Mouse (Mus musculus): Measurements from ENCODE around the gene Pon3.

Pon3 gene

DNA sequence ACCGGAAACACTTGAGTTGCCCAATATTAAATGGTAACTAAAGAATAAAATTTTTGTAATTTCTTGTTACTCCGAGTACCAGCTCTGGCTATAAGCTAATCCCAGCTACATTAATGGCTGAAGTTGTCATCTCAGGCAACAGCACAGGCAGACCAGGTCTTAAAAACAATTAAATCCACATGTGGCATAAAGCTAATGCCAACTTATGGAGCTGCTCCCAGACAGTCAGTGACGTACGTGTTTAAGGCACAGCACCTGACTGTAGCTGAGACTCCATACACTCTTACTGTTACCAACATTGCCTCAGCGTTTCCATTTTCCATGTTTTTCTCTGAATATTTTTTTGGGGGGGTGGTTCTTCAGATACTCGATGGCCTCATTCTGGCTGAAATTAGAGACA, 76.9 kb downstream of the Pon3 start:
- DNase-seq (ENCODE audit: low spot score) = no peak

DNA sequence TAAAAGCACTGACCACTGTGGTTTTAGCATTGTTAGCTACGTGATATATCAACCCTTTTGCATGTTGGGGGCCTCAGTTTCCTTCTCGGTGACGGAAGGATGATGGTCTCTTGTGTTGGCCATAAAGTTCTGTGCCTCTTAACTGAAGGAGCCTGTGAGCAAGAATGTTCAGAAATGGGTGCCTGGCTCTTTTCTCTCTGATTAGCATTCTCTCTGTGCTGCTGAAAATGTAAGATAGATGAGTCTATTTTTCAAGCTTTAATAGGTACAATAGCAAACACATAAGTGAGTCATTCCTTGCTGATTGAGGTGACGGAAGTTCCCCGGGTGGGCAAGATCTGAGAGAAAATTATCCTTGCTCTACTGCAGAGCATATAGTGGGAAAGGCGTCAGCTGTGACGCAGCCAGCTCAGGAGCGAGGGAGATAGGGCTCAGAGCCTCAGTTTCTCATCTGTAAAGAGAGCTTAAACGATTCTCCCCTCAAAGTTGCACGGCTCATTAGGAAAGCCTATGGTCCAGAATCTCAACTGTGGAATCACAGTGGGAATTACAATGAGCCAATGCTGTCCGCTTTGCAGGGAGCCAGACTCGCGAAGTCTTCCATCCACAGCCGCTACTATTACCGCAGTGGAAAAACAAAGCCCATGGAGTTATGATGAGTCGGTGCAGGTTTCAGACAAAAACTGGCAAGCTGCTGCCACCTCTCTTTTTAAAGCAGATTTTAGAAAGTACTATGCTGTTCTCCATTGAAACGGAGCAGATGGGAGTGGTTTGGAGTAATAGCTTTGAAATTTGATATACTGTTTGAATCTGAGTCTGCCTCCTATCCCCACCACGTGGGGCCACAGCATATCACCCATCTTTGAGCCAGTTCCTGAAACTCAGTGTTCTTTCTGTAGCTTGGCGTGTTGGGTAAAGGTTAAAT, 77.9 kb downstream of the Pon3 start:
- peak; percentile 17 for DNase-seq (ENCODE audit: low spot score)

DNA sequence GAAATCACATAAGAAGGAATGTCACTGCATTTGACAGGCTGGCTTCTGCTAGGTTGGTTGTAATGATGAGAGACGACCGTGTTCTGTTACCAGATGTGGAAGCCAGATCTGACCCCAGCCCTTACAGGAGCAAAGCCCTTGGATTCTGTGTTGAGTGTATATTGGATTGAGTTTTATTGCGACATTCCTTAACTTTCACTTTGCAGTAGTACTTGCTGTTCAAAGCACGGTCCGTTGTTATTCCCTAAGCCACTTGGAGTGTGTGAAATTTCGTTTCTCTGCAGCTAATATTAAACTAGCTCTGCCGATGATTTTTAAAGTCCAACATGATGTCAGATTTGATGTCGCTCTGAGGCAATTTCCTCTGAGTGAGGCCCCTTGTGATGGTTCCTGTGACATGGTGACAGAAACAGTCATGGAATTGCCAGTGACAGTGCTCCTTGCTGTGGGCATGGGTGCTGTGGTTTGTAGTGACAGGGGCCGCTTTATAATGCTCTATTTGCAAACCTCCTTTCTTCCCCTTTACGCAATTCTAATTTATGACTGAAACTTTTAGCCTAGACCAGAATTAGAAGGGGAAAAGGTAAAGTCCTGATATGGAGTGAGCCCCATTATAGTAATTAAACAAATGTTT, 81.8 kb downstream of the Pon3 start:
- no peak for DNase-seq (ENCODE audit: low spot score)

DNA sequence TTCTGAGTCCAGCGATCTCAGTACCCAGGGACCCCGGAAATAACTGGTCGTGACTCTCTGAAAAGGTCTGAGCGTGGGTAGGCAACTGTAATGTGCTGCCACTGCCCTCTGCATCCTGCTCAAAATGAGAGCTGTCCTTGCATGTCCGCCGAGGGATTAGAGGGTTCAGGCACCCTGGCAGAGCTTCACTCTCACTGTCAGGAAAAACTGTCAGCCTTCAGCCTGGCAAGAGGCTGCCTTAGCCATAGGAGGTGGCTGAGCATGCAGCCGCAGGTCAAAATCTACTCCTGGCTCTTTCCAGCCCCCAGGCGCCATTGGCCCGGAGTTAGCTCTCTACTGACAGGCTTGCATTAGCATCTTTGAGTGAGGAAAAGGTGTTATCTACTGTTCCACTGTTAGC, 83.5 kb downstream of the Pon3 start:
- DNase-seq (ENCODE audit: low spot score) = no peak

DNA sequence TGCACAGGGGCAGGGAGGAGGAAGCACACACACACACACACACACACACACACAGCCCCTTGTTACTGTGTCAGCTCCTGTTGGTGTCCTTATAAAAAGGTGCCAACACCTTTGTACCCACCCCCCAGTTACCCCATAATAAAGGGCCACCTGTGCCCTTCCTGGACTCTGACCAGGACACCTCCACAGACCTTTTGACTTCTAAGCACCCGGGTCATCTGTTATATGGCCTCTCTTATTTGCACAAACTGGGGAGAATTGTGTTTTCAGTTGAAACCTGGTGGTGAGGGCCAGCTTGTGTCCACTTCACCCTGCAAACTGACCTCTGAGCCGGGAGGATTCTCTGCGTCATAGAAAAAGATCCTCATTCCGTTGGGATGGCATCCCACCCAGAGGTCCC, 84.7 kb downstream of the Pon3 start:
- no peak for DNase-seq (ENCODE audit: low spot score)
